Mouse (Mus musculus) cerebellum, adult 2 months (tissue): ENCODE results near the gene Ncor2.

Experiments
- CTCF ChIP-seq: fragments of 200-500 bp; IDR thresholded peaks from 2 replicates; pipeline ENCODE4 v1.5.1; 2011; ENCODE audit warnings: low read depth, mild to moderate bottlenecking, control low read depth, low read length, moderate library complexity, borderline replicate concordance; ENCODE audit not compliant: insufficient read depth
- POLR2A ChIP-seq: fragments of 200-500 bp; IDR thresholded peaks from 2 replicates; pipeline ENCODE4 v1.6.1; 2011; ENCODE audit warnings: low read length, control low read depth, borderline replicate concordance; ENCODE audit not compliant: insufficient read depth

GRCm38 (mm10) chr5:124997913-124998312 is 181.1 kb downstream of the Ncor2 start:
- no peak for TF ChIP-seq CTCF
- no peak for TF ChIP-seq POLR2A
